Mouse (Mus musculus) C2C12 (cell line): ENCODE measurements at regions not wholly inside any gene's neighbourhood (a gene's known extent, or its start where the extent isn't known, plus 50 kb on each side); places are given as distances from the start of the nearest gene placed in this dataset.

Experiments used
- CEBPB ChIP-seq: IDR thresholded peaks from one replicate; pipeline ENCODE4 v1.6.1; 2011; ENCODE audit warnings: low read depth, mild to moderate bottlenecking, control low read depth, moderate library complexity
- CTCF ChIP-seq: IDR thresholded peaks from one replicate; pipeline ENCODE4 v1.5.1; 2011; ENCODE audit not compliant: control insufficient read depth, insufficient read depth, insufficient read length
- FOSL1 ChIP-seq: IDR thresholded peaks from one replicate; pipeline ENCODE4 v1.8.0; 2011; ENCODE audit warnings: mild to moderate bottlenecking, low read length; ENCODE audit not compliant: poor library complexity, insufficient read depth, severe bottlenecking
- MAX ChIP-seq: IDR thresholded peaks from one replicate; pipeline ENCODE4 v1.6.1; 2011; ENCODE audit warnings: mild to moderate bottlenecking, control low read depth
- MYOD1 ChIP-seq: IDR thresholded peaks from one replicate; pipeline ENCODE4 v1.6.1; 2011; ENCODE audit warnings: low read depth; ENCODE audit not compliant: control insufficient read depth, insufficient read length
- MYOG ChIP-seq: IDR thresholded peaks from one replicate; pipeline ENCODE4 v1.6.1; 2011; ENCODE audit not compliant: control insufficient read depth, insufficient read length; ENCODE audit errors: extremely low read depth
- USF1 ChIP-seq: IDR thresholded peaks from one replicate; pipeline ENCODE4 v1.6.1; 2011; ENCODE audit warnings: low read depth, mild to moderate bottlenecking, control low read depth, moderate library complexity

GRCm38 (mm10) chr7:133202092-133202880 lies 78.1 kb upstream of the Ctbp2 start:
- no peak for TF ChIP-seq CTCF
- no peak for TF ChIP-seq MAX
- TF ChIP-seq MYOG, result no peak
- TF ChIP-seq USF1, result no peak
- no peak for TF ChIP-seq MYOD1
- no peak for TF ChIP-seq CEBPB
- TF ChIP-seq FOSL1, result no peak
